Mouse (Mus musculus) olfactory bulb, adult 2 months (tissue): ENCODE results near the gene Stab1.

Experiments used
- CTCF ChIP-seq: fragments of 200-500 bp; IDR thresholded peaks from 2 replicates; pipeline ENCODE4 v1.5.1; 2012; ENCODE audit warnings: low read depth, mild to moderate bottlenecking, low read length, moderate library complexity; ENCODE audit not compliant: insufficient read depth
- POLR2A ChIP-seq: fragments of 200-500 bp; IDR thresholded peaks from 2 replicates; pipeline ENCODE4 v1.6.1; 2012; ENCODE audit warnings: mild to moderate bottlenecking, low read depth, low read length, moderate library complexity; ENCODE audit not compliant: insufficient read depth

DNA sequence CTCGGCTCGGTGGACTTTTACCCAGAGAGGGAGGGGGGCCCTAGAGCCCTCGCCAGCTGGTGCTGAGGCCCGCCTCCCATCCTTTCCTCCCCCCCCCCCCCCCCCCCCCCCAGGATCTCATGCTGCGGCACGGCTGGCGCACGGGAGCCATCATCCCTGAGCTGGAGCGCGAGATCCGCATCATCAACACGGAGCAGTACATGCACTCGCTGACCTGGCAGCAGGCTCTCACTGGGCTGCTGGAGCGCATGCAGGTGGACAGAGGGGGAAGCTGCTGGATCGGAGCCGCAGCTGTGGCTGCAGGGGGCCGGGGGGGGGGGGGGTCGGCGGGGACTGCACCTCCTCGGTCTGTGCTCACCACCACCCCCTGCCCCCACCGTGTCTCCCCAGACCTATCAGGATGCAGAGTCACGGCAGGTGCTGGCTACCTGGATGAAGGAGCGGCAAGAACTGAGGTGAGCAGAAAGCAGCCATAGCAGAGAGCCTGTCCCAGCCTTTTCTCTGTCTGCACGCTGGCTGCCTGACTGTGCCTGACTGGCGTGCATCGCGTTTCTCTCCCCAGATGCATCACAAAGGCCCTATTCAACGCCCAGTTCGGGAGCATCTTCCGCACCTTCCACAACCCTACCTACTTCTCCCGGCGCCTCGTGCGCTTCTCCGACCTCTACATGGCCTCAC lies 30.1 kb downstream of the Stab1 start:
- TF ChIP-seq CTCF, result no peak
- TF ChIP-seq POLR2A, result no peak
